Mouse (Mus musculus): Measurements from ENCODE around the gene Map3k13.

DNA sequence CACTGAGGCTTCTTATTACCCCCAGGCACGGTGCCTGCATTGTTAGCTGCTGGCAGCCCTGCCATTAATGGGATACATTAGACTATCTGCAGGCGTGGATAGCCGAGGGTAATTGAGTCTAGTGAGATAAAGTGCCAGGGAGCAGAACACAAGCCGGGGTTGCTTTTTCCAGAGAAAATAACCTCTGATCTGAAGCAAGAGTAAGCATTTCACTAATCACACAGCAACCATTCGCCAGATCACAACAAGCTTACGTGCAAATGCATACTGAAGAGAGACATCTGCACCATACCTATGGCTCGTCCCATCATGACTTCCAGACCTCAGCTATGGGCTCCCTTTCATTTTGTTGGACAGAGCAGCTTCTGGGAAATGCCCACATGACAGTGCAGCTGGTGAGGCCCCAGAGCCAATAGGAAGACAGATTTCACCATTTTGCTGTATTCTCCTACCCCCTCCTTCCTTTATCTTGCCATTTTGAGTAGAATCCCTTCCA, 59.3 kb downstream of the Map3k13 start:
- TF ChIP-seq CTCF (IDR thresholded peaks at IDR 0.05 in 2 of 3, conservative IDR thresholded peaks at IDR 0.05 in 1 of 3; ENCODE audit: control insufficient read depth in 1 of 3, insufficient read depth in 1 of 3, low read depth in 2 of 3, low read length in 3 of 3, poor library complexity in 1 of 3, severe bottlenecking in 1 of 3) (no peak), SIN3A (IDR thresholded peaks at IDR 0.05; ENCODE audit: low read length) (no peak)

Data from MEL (cell line).